Mouse (Mus musculus) intestine, embryonic 14.5 days (tissue): ENCODE data around the gene Gm49510. TPM values are rescaled to one million over a fixed set of nuclear protein-coding genes. Genes with fewer than 3 reads are reported as not detected.
"Not testable (repeated sequence)": the region's sequence is repeated elsewhere in the genome, so short reads cannot be mapped to it uniquely, and the experiment has no call there.

ENCODE experiments used
- ATAC-seq: fragments of 200-750 bp; cut with Nextera tagmentation; replicated peaks from 2 replicates; pipeline ENCODE4 v1.8.0; 2017; ENCODE audit warnings: low read depth, moderate number of reproducible peaks, moderate TSS enrichment, moderate library complexity; ENCODE audit not compliant: low FRiP score, low TSS enrichment
- DNase-seq: peaks from one replicate; pipeline ENCODE4 v3.0.0-alpha.2; 2018; ENCODE audit warnings: low spot score
- H3K27ac ChIP-seq: fragments of 300-500 bp; sonication (generic); 2 replicates; pipeline ENCODE4 v1.5.1; 2014; ENCODE audit warnings: low read depth, mild to moderate bottlenecking, control low read depth
- H3K27me3 ChIP-seq: fragments of 300-500 bp; sonication (generic); replicated peaks from 2 replicates; pipeline ENCODE4 v1.6.1; 2014; ENCODE audit warnings: low read length, control low read depth; ENCODE audit not compliant: control insufficient read depth, insufficient read depth
- H3K36me3 ChIP-seq: fragments of 300-500 bp; sonication (generic); 2 replicates; pipeline ENCODE4 v1.6.1; 2014; ENCODE audit warnings: low read length, control low read depth; ENCODE audit not compliant: control insufficient read depth, insufficient read depth
- H3K4me1 ChIP-seq: fragments of 300-500 bp; sonication (generic); replicated peaks from 2 replicates; pipeline ENCODE4 v1.6.1; 2014; ENCODE audit warnings: low read length, control low read depth, mixed read lengths; ENCODE audit not compliant: control insufficient read depth, insufficient read depth
- H3K4me2 ChIP-seq: fragments of 300-500 bp; sonication (generic); 2 replicates; pipeline ENCODE4 v1.6.1; 2014; ENCODE audit warnings: low read length
- H3K4me3 ChIP-seq: fragments of 300-500 bp; sonication (generic); 2 replicates; pipeline ENCODE4 v1.5.1; 2014; ENCODE audit warnings: low read depth, low read length, control low read depth, mixed read lengths
- H3K9ac ChIP-seq: fragments of 300-500 bp; sonication (generic); 2 replicates; pipeline ENCODE4 v1.6.1; 2014; ENCODE audit warnings: mild to moderate bottlenecking, low read length
- H3K9me3 ChIP-seq: fragments of 300-500 bp; sonication (generic); 2 replicates; pipeline ENCODE4 v1.6.1; 2016; ENCODE audit warnings: low read length, control low read depth; ENCODE audit not compliant: control insufficient read depth
- WGBS: fragments of 180-500 bp; shearing (Covaris S2); extraction: QIAGEN DNeasy Blood & Tissue Kit; methylation state at CpG from one replicate; pipeline ENCODE4 v1.1.7; 2014; 5-methylcytosine and 5-hydroxymethylcytosine counted together
- polyA plus RNA-seq: library from polyadenylated mRNA; unstranded; fragments of >200 nt; fragmentation: Nextera tagmentation; extraction: Ambion mirVana; gene quantifications from 2 replicates; pipeline ENCODE4 v1.2.1, GENCODE M21; 2014

Gene Gm49510
- polyA plus RNA-seq, 1 experiment from 2014 or later = 0.62 TPM

DNA sequence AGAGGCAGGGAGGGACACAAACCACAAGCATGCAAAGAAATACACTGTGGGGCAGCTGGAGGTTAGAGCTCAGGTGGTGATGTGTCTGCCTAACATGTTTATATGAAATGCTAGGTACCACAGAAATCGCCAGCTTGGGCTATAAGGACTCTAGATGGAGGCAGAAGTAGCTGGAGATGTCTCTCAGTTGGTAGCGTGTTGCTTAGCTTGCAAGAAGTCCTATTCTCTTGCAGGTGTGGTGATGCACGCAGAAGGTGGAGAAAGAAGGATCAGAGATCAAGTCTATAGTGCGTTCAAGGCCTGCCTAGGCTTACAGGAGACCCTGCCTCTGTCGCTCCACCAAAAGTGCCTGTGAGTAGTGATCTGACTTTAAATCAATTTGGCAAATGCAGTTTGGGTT is 23.9 kb upstream of the Gm49510 start:
- no peak for ATAC-seq
- Histone ChIP-seq H3K4me1 (peaks cover 32% of the 10 kb centered on the region), H3K27me3 (no peaks in the 10 kb centered on the region), H3K9me3 (no peaks in the 10 kb centered on the region), H3K36me3 (peaks cover 2% of the 10 kb centered on the region; the same call in 1 of the 2 replicates), H3K27ac (peak overlapping the region; percentile 99), H3K9ac (no peak overlapping the region), H3K4me2 (peak overlapping the region; percentile 79), H3K4me3 (no peak overlapping the region)
- no peak for DNase-seq
- WGBS = 66% methylated on average over 5 of the region's 5 CpGs

DNA sequence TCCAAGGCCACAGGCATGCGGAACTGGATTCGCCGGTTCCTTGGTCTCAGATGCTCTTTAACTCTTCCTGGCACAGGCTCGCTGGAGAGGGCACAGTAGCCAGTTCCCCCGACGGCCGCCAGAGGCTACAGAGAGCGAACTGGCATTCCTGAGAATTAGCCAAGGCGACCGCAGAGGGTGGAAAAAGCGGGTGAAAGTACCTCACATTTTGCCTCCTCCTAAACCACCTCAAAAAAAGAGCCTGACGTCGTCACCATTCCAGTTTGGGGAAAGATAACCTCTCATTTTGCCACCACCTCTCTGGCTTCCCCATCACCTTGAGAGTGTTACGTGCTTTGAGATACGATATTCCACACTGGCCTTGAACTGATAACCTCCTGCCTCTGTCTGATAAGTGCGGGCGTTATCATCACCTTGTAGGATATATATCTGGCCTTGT is 23.2 kb upstream of the Gm49510 start:
- DNase-seq (peak; percentile 88), ATAC-seq (peak; percentile 32)
- Histone ChIP-seq H3K4me1 (peaks cover 32% of the 10 kb centered on the region), H3K4me3 (peak overlapping the region; percentile 71), H3K9ac (peak overlapping the region; percentile 84), H3K27ac (peak overlapping the region; percentile 99), H3K36me3 (peaks cover 9% of the 10 kb centered on the region), H3K9me3 (no peaks in the 10 kb centered on the region), H3K27me3 (no peaks in the 10 kb centered on the region), H3K4me2 (peak overlapping the region; percentile 79)
- 3% methylated on average over 17 of the region's 17 CpGs for WGBS

GRCm38 (mm10) chr15:78876991-78877809 is 22.3 kb upstream of the Gm49510 start, which contains the start of gene Gga1:
Gene Gga1 (plus strand): TSS chr15:78877190.
- Histone ChIP-seq H3K4me3 (peak within 1 kb of the TSS; percentile 71), H3K4me1 (peaks cover 28% of the 10 kb centered on the region), H3K27ac (peak within 1 kb of the TSS; percentile 99), H3K9ac (peak within 1 kb of the TSS; percentile 84), H3K4me2 (peak within 1 kb of the TSS; percentile 79), H3K9me3 (no peaks in the 10 kb centered on the region), H3K27me3 (no peaks in the 10 kb centered on the region), H3K36me3 (peaks cover 19% of the 10 kb centered on the region)
- ATAC-seq = peak; percentile 90
- 1% methylated on average over 81 of the region's 95 CpGs for WGBS
- peak; percentile 97 for DNase-seq

DNA sequence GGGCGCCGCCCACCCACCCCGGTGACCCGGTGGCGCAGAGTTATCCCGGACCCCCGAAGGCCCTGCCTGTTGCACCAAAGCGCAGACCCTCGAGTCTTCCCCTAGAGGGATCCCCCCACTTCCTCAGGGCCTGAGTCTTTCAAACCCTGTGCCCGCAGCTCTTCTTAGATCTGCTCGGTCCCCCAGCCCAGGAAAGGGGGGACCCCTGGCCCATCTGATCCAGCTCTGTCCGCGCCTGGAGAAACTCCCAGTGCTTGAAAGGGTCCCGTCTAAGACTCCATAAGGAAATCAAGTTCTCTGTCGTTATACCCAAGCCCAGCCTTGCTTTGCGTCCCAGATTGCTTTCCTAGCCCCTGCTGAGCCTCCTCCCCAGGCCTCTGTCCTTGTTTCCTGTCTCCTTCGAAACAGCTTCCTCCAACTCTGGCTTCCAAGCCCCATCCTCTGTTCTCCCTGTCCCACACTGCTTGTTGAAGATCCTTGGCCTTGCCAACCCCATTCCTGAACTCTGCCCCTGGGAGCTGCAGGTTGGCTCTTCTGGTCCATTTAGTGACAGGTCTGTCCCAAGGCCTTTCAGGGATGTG is 21.6 kb upstream of the Gm49510 start:
- Histone ChIP-seq H3K27ac (peak overlapping the region; percentile 99), H3K4me2 (peak overlapping the region; percentile 79), H3K36me3 (peaks cover 26% of the 10 kb centered on the region), H3K9me3 (no peaks in the 10 kb centered on the region), H3K27me3 (no peaks in the 10 kb centered on the region), H3K4me1 (peaks cover 26% of the 10 kb centered on the region), H3K9ac (peak overlapping the region; percentile 84), H3K4me3 (peak overlapping the region; percentile 71)
- DNase-seq (no peak), ATAC-seq (peak; percentile 42; the same call in 1 of the 2 replicates)
- WGBS = 1% methylated on average over 17 of the region's 17 CpGs

DNA sequence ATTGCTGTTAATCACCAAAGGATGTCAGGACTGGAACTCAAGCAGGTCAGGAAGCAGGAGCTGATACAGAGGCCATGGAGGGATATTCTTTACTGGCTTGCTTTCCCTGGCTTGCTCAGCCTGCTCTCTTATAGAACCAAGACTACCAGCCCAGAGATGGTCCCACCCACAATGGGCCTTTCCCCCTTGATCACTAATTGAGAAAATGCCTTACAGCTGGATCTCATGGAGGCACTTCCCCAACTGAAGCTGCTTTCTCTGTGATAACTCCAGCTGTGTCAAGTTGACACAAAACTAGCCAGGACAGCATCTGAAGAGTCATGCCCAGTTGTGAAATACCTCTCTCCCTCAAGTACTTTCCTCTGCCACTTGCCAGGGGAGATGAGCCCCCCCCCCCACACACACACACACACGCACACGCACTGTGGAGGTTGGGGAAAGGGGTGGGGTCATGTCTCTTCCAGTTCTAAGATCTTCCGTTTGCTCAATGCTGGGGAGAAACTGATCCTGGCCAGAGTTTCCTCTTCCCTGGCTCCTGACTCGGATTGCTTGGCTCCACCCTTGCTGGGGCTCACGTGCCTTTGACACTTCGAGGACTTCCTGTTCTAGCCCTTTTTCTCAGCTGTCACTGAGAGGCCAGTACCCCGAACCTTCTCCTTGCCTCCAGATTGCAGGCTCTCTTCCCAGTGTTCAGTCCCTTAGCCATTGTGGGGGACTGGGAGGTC is 20.5 kb upstream of the Gm49510 start:
- H3K9ac ChIP-seq, DNase-seq: not testable (repeated sequence)

GRCm38 (mm10) chr15:78880432-78880831 is 19.0 kb upstream of the Gm49510 start:
- Histone ChIP-seq H3K4me2 (no peak overlapping the region), H3K4me3 (no peak overlapping the region), H3K9me3 (no peaks in the 10 kb centered on the region), H3K36me3 (peaks cover 49% of the 10 kb centered on the region), H3K27ac (no peak overlapping the region; the same call in 1 of the 2 replicates), H3K27me3 (no peaks in the 10 kb centered on the region), H3K4me1 (peaks cover 21% of the 10 kb centered on the region), H3K9ac (no peak overlapping the region)
- ATAC-seq (no peak), DNase-seq (no peak)
- WGBS = 97% methylated on average over 8 of the region's 8 CpGs

More for the DNA sequence above, 20.5 kb upstream of the Gm49510 start:
- Histone ChIP-seq H3K4me1 (peaks cover 26% of the 10 kb centered on the region), H3K36me3 (peaks cover 36% of the 10 kb centered on the region), H3K4me2 (peak overlapping the region; percentile 79; the same call in 1 of the 2 replicates)
- not testable (repeated sequence) for ATAC-seq, H3K9me3 ChIP-seq, H3K27me3 ChIP-seq, H3K27ac ChIP-seq, H3K4me3 ChIP-seq
- 32% methylated on average over 7 of the region's 7 CpGs for WGBS

GRCm38 (mm10) chr15:78881828-78882227 is 17.6 kb upstream of the Gm49510 start:
- H3K27ac ChIP-seq = no peak overlapping the region
- no peak overlapping the region for H3K4me3 ChIP-seq
- WGBS = 82% methylated on average over 3 of the region's 3 CpGs
- H3K9me3 ChIP-seq = no peaks in the 10 kb centered on the region
- no peak overlapping the region for H3K4me2 ChIP-seq
- peaks cover 63% of the 10 kb centered on the region for H3K36me3 ChIP-seq
- no peak for DNase-seq
- ATAC-seq = no peak
- H3K9ac ChIP-seq = no peak overlapping the region
- H3K27me3 ChIP-seq = no peaks in the 10 kb centered on the region
- H3K4me1 ChIP-seq = peaks cover 17% of the 10 kb centered on the region

DNA sequence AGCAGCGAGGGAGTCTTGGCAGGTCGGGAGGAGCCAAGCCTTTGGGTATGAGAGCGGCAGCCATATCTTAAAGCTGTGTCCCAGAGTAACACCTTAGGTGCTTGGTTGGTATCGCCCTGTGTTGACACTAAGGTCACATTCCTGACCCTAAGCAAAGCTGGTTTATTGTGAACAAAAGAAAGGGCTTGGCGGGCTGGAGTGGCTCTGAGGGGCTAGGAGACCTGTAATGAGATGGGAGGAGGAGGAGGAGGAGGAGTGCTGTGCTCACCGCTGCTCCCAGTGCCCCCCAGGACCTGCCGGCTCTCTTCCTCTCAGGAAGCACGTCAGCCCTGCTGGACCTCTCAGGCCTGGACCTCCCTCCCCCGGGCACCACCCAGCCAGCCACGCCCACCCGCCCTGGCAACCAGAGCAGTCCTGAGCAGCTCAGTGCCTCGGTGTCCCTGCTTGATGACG is 10.0 kb upstream of the Gm49510 start:
- Histone ChIP-seq H3K4me1 (peaks cover 17% of the 10 kb centered on the region), H3K4me3 (no peak overlapping the region), H3K27ac (no peak overlapping the region), H3K9ac (no peak overlapping the region), H3K27me3 (no peaks in the 10 kb centered on the region), H3K4me2 (no peak overlapping the region), H3K36me3 (peaks cover 89% of the 10 kb centered on the region), H3K9me3 (no peaks in the 10 kb centered on the region)
- DNase-seq = peak; percentile 61
- no peak for ATAC-seq
- 24% methylated on average over 13 of the region's 13 CpGs for WGBS
